Mouse (Mus musculus) frontal cortex, postnatal 10 days (tissue): ENCODE results near the gene Rlbp1.
A peak's percentile ranks its signal among the peaks of the same experiment; 100 is the strongest.

Source experiments
- DNase-seq, 2 experiments: peaks; one replicate each; pipeline ENCODE4 v3.0.0; 2022; ENCODE audit warnings: low spot score in 2 of 2, mixed read lengths in 1 of 2

The Rlbp1 gene

GRCm38 (mm10) chr7:79376516-79377275 lies 10.2 kb downstream of the Rlbp1 start:
- DNase-seq, result no peak

GRCm38 (mm10) chr7:79375594-79375993 lies 11.3 kb downstream of the Rlbp1 start:
- DNase-seq, result no peak

GRCm38 (mm10) chr7:79374017-79374416 lies 12.8 kb downstream of the Rlbp1 start:
- no peak for DNase-seq

GRCm38 (mm10) chr7:79371321-79371879 lies 15.4 kb downstream of the Rlbp1 start:
- peak in 1 of 2 experiments; percentile 69 for DNase-seq

- DNase-seq, result no peak
These were observed 17.4 kb downstream of the Rlbp1 start for GRCm38 (mm10) chr7:79369416-79369815.

- no peak for DNase-seq
These were observed 18.2 kb downstream of the Rlbp1 start for GRCm38 (mm10) chr7:79368664-79369063.

- peak; percentile 66 to 76 for DNase-seq
These were observed 23.3 kb downstream of the Rlbp1 start for GRCm38 (mm10) chr7:79363370-79364043.

GRCm38 (mm10) chr7:79362830-79363229 lies 24.0 kb downstream of the Rlbp1 start:
- DNase-seq, result no peak

GRCm38 (mm10) chr7:79362208-79362607 lies 24.6 kb downstream of the Rlbp1 start:
- peak; percentile 66 to 81 for DNase-seq

GRCm38 (mm10) chr7:79360056-79360455 lies 26.8 kb downstream of the Rlbp1 start:
- no peak for DNase-seq

- DNase-seq, result no peak
These were observed 27.7 kb downstream of the Rlbp1 start for GRCm38 (mm10) chr7:79359183-79359435.

GRCm38 (mm10) chr7:79358350-79359182 lies 28.3 kb downstream of the Rlbp1 start:
- DNase-seq, result peak; percentile 68 to 85

GRCm38 (mm10) chr7:79349738-79350386 lies 37.0 kb downstream of the Rlbp1 start:
- DNase-seq, result peak; percentile 77 to 80

GRCm38 (mm10) chr7:79348816-79349215 lies 38.0 kb downstream of the Rlbp1 start:
- no peak for DNase-seq

GRCm38 (mm10) chr7:79347108-79347813 lies 39.6 kb downstream of the Rlbp1 start:
- DNase-seq, result no peak

- no peak for DNase-seq
These were observed 40.2 kb downstream of the Rlbp1 start for GRCm38 (mm10) chr7:79346555-79347075.

GRCm38 (mm10) chr7:79345902-79346301 lies 40.9 kb downstream of the Rlbp1 start:
- no peak for DNase-seq

- no peak for DNase-seq
These were observed 50.4 kb downstream of the Rlbp1 start for GRCm38 (mm10) chr7:79336362-79336910.

- no peak for DNase-seq
These were observed 53.4 kb downstream of the Rlbp1 start for GRCm38 (mm10) chr7:79333419-79333818.

GRCm38 (mm10) chr7:79331197-79331596 lies 55.7 kb downstream of the Rlbp1 start:
- DNase-seq, result no peak

GRCm38 (mm10) chr7:79328769-79329168 lies 58.1 kb downstream of the Rlbp1 start:
- no peak for DNase-seq
